Mouse (Mus musculus): ENCODE results near the gene Asb17. TPM values are rescaled to one million over a fixed set of nuclear protein-coding genes. Genes with fewer than 3 reads are reported as not detected.

Asb17 gene
- total RNA-seq, 1 experiment from 2014 or later, result not detected

DNA sequence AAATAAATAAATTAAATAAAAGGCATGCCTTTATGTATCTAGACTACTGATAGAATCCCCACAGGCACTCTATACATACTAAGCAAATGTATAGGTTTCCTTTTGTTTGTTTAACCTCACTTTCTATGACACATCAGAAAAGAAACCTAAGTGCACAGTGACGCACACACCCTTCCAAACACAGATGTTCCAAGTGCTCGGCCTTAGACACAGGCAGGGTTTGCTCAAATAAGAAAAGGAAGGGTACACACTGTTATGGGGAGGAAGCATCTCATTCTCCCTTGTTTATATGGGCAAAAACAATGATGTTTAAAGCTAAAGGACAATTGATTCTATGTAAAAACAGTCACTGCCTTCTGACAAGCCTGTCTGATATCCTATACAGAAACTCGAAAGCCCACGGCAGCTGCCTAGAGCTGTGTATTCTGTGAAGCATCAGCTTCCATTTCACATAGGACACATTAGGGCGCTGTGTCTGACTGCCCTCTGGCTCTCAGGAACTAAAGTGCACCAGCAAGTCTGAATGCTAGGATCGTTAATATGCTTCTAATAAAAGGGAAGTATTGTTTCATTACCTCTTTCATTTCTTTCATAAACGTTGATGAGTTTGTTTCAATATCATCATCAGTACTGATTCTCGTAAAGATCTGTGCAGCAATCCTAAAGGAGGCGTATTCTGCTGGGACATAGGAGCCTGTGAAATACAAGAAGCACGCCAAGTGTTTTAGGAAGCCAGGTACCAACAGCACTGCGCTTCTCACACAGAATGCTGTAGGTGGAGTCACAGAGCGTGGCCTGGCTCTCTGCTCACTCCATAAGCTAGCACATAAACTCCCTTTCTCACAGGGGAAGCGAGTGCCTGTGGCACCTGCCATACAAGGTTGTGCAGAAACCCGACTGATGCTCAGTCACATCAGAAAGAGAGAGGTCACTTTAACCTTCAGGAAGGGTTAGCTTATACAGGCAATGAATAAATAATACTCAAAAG lies 23.4 kb downstream of the Asb17 start:
- ATAC-seq (ENCODE audit: extremely low read depth, insufficient number of reproducible peaks, low FRiP score, poor library complexity, severe bottlenecking), result no peak

DNA sequence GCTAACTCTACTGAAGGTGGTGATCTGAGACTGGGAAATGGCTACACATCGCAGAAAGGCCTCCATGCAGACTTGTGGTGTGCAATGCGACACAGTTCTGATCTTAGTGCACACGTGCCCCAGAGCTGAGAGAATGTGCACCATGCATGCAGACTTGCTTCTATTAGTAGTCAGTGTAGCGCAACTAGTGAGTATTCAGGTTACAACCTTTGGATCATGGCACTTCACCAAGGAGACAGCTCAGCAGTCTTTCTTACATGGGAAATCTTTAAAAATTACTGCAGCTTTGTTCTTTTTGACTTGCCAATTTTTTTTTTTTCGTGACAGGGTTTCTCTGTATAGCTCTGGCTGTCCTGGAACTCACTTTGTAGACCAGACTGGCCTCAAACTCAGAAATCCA lies 27.4 kb downstream of the Asb17 start:
- ATAC-seq (ENCODE audit: extremely low read depth, insufficient number of reproducible peaks, low FRiP score, poor library complexity, severe bottlenecking), result no peak

- ATAC-seq (ENCODE audit: extremely low read depth, insufficient number of reproducible peaks, low FRiP score, poor library complexity, severe bottlenecking), result no peak
Observed at GRCm38 (mm10) chr3:153886296-153886695, 42.3 kb downstream of the Asb17 start.

- no peak for ATAC-seq (ENCODE audit: extremely low read depth, insufficient number of reproducible peaks, low FRiP score, poor library complexity, severe bottlenecking)
Observed at GRCm38 (mm10) chr3:153888141-153888540, 44.1 kb downstream of the Asb17 start.

GRCm38 (mm10) chr3:153889188-153889781 lies 45.3 kb downstream of the Asb17 start:
- no peak for ATAC-seq (ENCODE audit: extremely low read depth, insufficient number of reproducible peaks, low FRiP score, poor library complexity, severe bottlenecking)

- no peak for ATAC-seq (ENCODE audit: extremely low read depth, insufficient number of reproducible peaks, low FRiP score, poor library complexity, severe bottlenecking)
Observed at GRCm38 (mm10) chr3:153895454-153895853, 51.4 kb downstream of the Asb17 start.

- no peak for ATAC-seq (ENCODE audit: extremely low read depth, insufficient number of reproducible peaks, low FRiP score, poor library complexity, severe bottlenecking)
Observed at GRCm38 (mm10) chr3:153897216-153897615, 53.2 kb downstream of the Asb17 start.

GRCm38 (mm10) chr3:153901904-153902303 lies 57.9 kb downstream of the Asb17 start:
- no peak for ATAC-seq (ENCODE audit: extremely low read depth, insufficient number of reproducible peaks, low FRiP score, poor library complexity, severe bottlenecking)

DNA sequence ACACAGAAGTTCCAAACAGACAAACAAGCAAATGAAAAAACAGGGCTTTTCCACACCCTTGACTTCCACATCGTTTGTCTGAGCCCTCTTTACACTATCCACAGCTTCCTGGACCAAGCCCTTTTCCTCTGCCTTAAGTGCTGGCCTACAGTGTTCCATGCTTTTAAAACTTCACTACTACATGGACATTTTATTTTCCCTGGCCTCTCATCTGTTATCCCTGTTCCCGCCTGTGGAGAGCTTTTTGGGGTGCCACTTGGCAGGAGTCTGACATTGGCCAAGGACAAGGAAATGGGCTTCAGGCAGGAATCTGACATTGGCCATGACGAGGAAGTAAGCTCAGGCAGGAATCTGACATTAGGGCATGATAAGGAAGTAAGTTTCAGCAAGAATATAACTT lies 58.6 kb downstream of the Asb17 start:
- no peak for ATAC-seq (ENCODE audit: extremely low read depth, insufficient number of reproducible peaks, low FRiP score, poor library complexity, severe bottlenecking)

DNA sequence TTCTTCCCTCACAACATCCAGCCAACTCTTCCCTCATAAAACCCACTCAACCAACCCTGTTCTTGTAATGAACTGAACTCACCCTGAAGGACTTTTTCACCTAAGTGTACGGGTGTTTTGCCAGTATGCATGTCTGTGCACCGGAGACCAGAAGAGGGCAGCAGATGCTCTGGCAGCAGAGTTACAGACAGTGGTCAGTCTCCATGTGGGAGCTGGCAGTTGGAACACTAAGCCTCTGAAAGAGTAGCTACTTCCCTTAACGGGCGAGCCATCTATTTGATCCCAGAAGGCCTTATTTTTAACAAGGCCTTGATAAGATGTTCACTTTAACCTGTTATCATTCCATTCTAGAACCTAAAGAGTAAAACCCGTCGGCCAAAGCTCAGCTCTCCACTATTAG lies 60.6 kb downstream of the Asb17 start:
- ATAC-seq (ENCODE audit: extremely low read depth, insufficient number of reproducible peaks, low FRiP score, poor library complexity, severe bottlenecking), result no peak

Other genes starting within 250 kb of the Asb17 start
- gene St6galnac3, start 119.0 kb upstream of the Asb17 start, total RNA-seq (2017), result 6.8 and 9.2 TPM in 2 replicates
- 0.23 and 0.61 TPM in 2 replicates for gene Msh4, start 61.9 kb downstream of the Asb17 start, total RNA-seq (2017)
- gene Rabggtb, start 68.8 kb downstream of the Asb17 start, total RNA-seq (2017), result 54.6 and 56.6 TPM in 2 replicates
- gene Acadm, start 100.4 kb downstream of the Asb17 start, total RNA-seq (2017), result 157 and 170 TPM in 2 replicates
- gene Slc44a5, start 129.2 kb downstream of the Asb17 start, total RNA-seq (2017), result not detected in 2 replicates